Mouse (Mus musculus): ENCODE results near the gene Ing1. TPM values are rescaled to one million over a fixed set of nuclear protein-coding genes. Genes with fewer than 3 reads are reported as not detected.

Ing1 gene
- 16.1 and 17.6 TPM in 2 replicates for polyA plus RNA-seq (2012; rRNA removed)

- H3K4me1 ChIP-seq (ENCODE audit: control insufficient read depth, insufficient read depth, insufficient read length) = peaks cover 8% of the 10 kb centered on the region; the same call in 1 of the 2 replicates
- TF ChIP-seq CTCF (IDR thresholded peaks at IDR 0.05; ENCODE audit: extremely low read depth, insufficient read depth, insufficient read length, insufficient replicate concordance) (no peak), POLR2A (IDR thresholded peaks at IDR 0.05; ENCODE audit: low read depth, low read length) (peak; percentile 87)
- no peaks in the 10 kb centered on the region for H3K27me3 ChIP-seq (ENCODE audit: control insufficient read depth, insufficient read depth, low read length)
- WGBS = under 1% methylated on average over 47 of the region's 52 CpGs
- peak within 1 kb of the TSS; percentile 84 for H3K4me3 ChIP-seq (ENCODE audit: extremely low read depth, insufficient read depth, insufficient read length)
- peak within 1 kb of the TSS; percentile 98 for H3K27ac ChIP-seq (ENCODE audit: insufficient read depth, low read length)
- DNase-seq (ENCODE audit: low read depth in 1 of 2, low spot score in 2 of 2) = peak; percentile 91 to 96
- no peaks in the 10 kb centered on the region for H3K36me3 ChIP-seq (ENCODE audit: control insufficient read depth, insufficient read depth, low read length)
These were observed at the start of gene Ing1 for GRCm38 (mm10) chr8:11554799-11555719. Gene Ing1 (plus strand): TSS chr8:11555571.

DNA sequence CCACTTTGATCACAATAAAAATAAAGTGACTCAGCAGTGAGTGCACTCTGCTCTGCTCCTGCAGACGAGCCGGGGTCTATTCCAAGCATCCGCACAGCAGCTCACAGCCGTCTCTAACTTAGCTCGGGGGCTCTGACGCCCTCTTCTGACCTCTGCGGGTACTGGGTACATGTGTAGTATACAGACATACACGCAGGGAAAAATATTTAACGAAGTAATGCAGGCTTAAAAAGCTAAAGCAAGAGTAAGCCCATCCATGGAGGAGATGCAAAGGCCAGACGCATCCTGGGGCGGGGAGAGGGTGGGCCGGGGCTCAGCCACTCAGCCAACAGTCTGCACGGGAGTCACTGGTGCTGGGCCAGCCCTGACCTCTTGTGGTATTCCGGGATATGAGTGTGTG, 49.3 kb upstream of the Ing1 start:
- H3K4me1 ChIP-seq (ENCODE audit: control insufficient read depth, insufficient read depth, insufficient read length) = peaks cover 2% of the 10 kb centered on the region; the same call in 1 of the 2 replicates

GRCm38 (mm10) chr8:11506802-11507201, 48.6 kb upstream of the Ing1 start:
- peak; percentile 21 to 58 for DNase-seq (ENCODE audit: low read depth in 1 of 2, low spot score in 2 of 2)
- Histone ChIP-seq H3K4me3 (ENCODE audit: extremely low read depth, insufficient read depth, insufficient read length) (no peak overlapping the region), H3K27me3 (ENCODE audit: control insufficient read depth, insufficient read depth, low read length) (no peaks in the 10 kb centered on the region), H3K4me1 (ENCODE audit: control insufficient read depth, insufficient read depth, insufficient read length) (peaks cover 2% of the 10 kb centered on the region; the same call in 1 of the 2 replicates), H3K36me3 (ENCODE audit: control insufficient read depth, insufficient read depth, low read length) (peaks cover 41% of the 10 kb centered on the region), H3K27ac (ENCODE audit: insufficient read depth, low read length) (no peak overlapping the region)
- TF ChIP-seq POLR2A (IDR thresholded peaks at IDR 0.05; ENCODE audit: low read depth, low read length) (no peak), CTCF (IDR thresholded peaks at IDR 0.05; ENCODE audit: extremely low read depth, insufficient read depth, insufficient read length, insufficient replicate concordance) (peak; percentile 73; the same call in 1 of the 2 replicates)
- WGBS = 55% methylated on average over 6 of the region's 6 CpGs

More for the DNA sequence above, 49.3 kb upstream of the Ing1 start:
- no peaks in the 10 kb centered on the region for H3K27me3 ChIP-seq (ENCODE audit: control insufficient read depth, insufficient read depth, low read length)
- no peak overlapping the region for H3K4me3 ChIP-seq (ENCODE audit: extremely low read depth, insufficient read depth, insufficient read length)
- H3K27ac ChIP-seq (ENCODE audit: insufficient read depth, low read length) = no peak overlapping the region
- no peak for DNase-seq (ENCODE audit: low read depth in 1 of 2, low spot score in 2 of 2)
- TF ChIP-seq POLR2A (IDR thresholded peaks at IDR 0.05; ENCODE audit: low read depth, low read length) (no peak), CTCF (IDR thresholded peaks at IDR 0.05; ENCODE audit: extremely low read depth, insufficient read depth, insufficient read length, insufficient replicate concordance) (no peak)
- 91% methylated on average over 14 of the region's 14 CpGs for WGBS
- peaks cover 36% of the 10 kb centered on the region for H3K36me3 ChIP-seq (ENCODE audit: control insufficient read depth, insufficient read depth, low read length)

DNA sequence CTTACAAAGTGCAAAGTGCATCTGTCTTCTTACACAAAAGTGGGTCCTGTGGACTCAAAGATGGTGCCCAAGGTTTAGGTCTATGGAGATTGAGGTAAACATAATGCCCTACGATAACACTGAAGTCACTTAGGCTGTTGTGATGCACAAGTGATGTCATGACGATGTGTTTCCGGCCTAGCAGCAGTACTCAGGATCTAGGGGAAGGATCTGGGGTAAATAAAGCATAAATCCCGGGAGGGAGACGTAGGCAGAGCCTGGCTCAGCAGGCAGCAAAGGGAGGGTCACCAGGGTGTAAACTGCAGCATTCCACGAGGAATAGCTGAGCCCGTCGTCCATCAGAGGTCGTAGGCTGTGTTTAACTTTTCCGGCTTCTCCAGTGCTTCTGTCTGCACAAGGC, 46.5 kb upstream of the Ing1 start:
- 98% methylated on average over 10 of the region's 10 CpGs for WGBS
- H3K4me3 ChIP-seq (ENCODE audit: extremely low read depth, insufficient read depth, insufficient read length) = no peak overlapping the region
- peaks cover 2% of the 10 kb centered on the region; the same call in 1 of the 2 replicates for H3K4me1 ChIP-seq (ENCODE audit: control insufficient read depth, insufficient read depth, insufficient read length)
- TF ChIP-seq CTCF (IDR thresholded peaks at IDR 0.05; ENCODE audit: extremely low read depth, insufficient read depth, insufficient read length, insufficient replicate concordance) (no peak), POLR2A (IDR thresholded peaks at IDR 0.05; ENCODE audit: low read depth, low read length) (no peak)
- peaks cover 54% of the 10 kb centered on the region for H3K36me3 ChIP-seq (ENCODE audit: control insufficient read depth, insufficient read depth, low read length)
- H3K27ac ChIP-seq (ENCODE audit: insufficient read depth, low read length) = no peak overlapping the region
- DNase-seq (ENCODE audit: low read depth in 1 of 2, low spot score in 2 of 2) = no peak
- no peaks in the 10 kb centered on the region for H3K27me3 ChIP-seq (ENCODE audit: control insufficient read depth, insufficient read depth, low read length)

- Histone ChIP-seq H3K4me3 (ENCODE audit: extremely low read depth, insufficient read depth, insufficient read length) (no peak overlapping the region), H3K27me3 (ENCODE audit: control insufficient read depth, insufficient read depth, low read length) (no peaks in the 10 kb centered on the region), H3K4me1 (ENCODE audit: control insufficient read depth, insufficient read depth, insufficient read length) (peaks cover 2% of the 10 kb centered on the region; the same call in 1 of the 2 replicates), H3K27ac (ENCODE audit: insufficient read depth, low read length) (no peak overlapping the region), H3K36me3 (ENCODE audit: control insufficient read depth, insufficient read depth, low read length) (peaks cover 46% of the 10 kb centered on the region)
- DNase-seq (ENCODE audit: low read depth in 1 of 2, low spot score in 2 of 2) = no peak
- TF ChIP-seq CTCF (IDR thresholded peaks at IDR 0.05; ENCODE audit: extremely low read depth, insufficient read depth, insufficient read length, insufficient replicate concordance) (no peak), POLR2A (IDR thresholded peaks at IDR 0.05; ENCODE audit: low read depth, low read length) (no peak)
- 89% methylated on average over 5 of the region's 5 CpGs for WGBS
These were observed 44.4 kb upstream of the Ing1 start for GRCm38 (mm10) chr8:11510971-11511370.

DNA sequence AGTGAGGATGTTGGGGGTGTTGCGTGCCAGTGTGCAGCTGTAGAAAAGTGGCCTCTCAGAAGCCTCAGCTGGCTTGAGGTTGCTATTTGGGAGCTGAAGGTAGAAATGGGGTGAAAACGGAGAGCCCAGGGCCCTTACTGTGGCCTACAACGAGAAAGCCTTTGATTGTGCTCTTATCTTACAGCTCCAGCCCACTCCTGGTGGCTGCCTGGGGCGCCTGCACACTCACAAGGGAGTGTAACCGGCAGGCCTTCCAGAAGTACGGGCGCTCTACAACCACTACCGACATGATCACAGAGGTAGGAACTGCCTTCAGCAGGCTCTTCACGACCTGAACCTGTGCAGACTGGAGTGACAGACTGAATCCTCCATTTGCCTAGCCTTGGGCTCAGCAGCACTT, 42.7 kb upstream of the Ing1 start:
- Histone ChIP-seq H3K36me3 (ENCODE audit: control insufficient read depth, insufficient read depth, low read length) (peaks cover 45% of the 10 kb centered on the region), H3K27me3 (ENCODE audit: control insufficient read depth, insufficient read depth, low read length) (no peaks in the 10 kb centered on the region), H3K4me3 (ENCODE audit: extremely low read depth, insufficient read depth, insufficient read length) (no peak overlapping the region), H3K4me1 (ENCODE audit: control insufficient read depth, insufficient read depth, insufficient read length) (no peaks in the 10 kb centered on the region), H3K27ac (ENCODE audit: insufficient read depth, low read length) (no peak overlapping the region)
- no peak for DNase-seq (ENCODE audit: low read depth in 1 of 2, low spot score in 2 of 2)
- 81% methylated on average over 9 of the region's 9 CpGs for WGBS
- TF ChIP-seq POLR2A (IDR thresholded peaks at IDR 0.05; ENCODE audit: low read depth, low read length) (no peak), CTCF (IDR thresholded peaks at IDR 0.05; ENCODE audit: extremely low read depth, insufficient read depth, insufficient read length, insufficient replicate concordance) (no peak)

Data from spleen, adult 2 months (tissue).